Mouse (Mus musculus) c-Kit-positive CD71-negative TER-119-negative erythroid progenitor cells, embryonic 14.5 days (primary cell): ENCODE results near the gene C1qtnf5.

Source experiments
- DNase-seq: peaks from one replicate; pipeline ENCODE4 v3.0.0-alpha.2; 2013; ENCODE audit warnings: low read depth

Gene C1qtnf5

GRCm38 (mm10) chr9:44107110-44107509, at the start of gene C1qtnf5:
Gene C1qtnf5, plus strand, starts transcription at chr9:44107245.
- DNase-seq: no peak

GRCm38 (mm10) chr9:44058606-44059005, 48.4 kb upstream of the C1qtnf5 start:
- no peak for DNase-seq

- no peak for DNase-seq
Measured at GRCm38 (mm10) chr9:44065177-44065576, 41.9 kb upstream of the C1qtnf5 start.

- DNase-seq: peak; percentile 97
Measured at GRCm38 (mm10) chr9:44066785-44067225, 40.2 kb upstream of the C1qtnf5 start, which contains the start of gene Usp2. Gene Usp2, plus strand, starts transcription at chr9:44067021.

- DNase-seq: no peak
Measured at GRCm38 (mm10) chr9:44067241-44067959, 39.6 kb upstream of the C1qtnf5 start.

GRCm38 (mm10) chr9:44067960-44068330, 39.1 kb upstream of the C1qtnf5 start:
- no peak for DNase-seq

- no peak for DNase-seq
Measured at GRCm38 (mm10) chr9:44069252-44069651, 37.8 kb upstream of the C1qtnf5 start.

- no peak for DNase-seq
Measured at GRCm38 (mm10) chr9:44070113-44070843, 36.8 kb upstream of the C1qtnf5 start.

GRCm38 (mm10) chr9:44070844-44071231, 36.2 kb upstream of the C1qtnf5 start:
- no peak for DNase-seq

GRCm38 (mm10) chr9:44071914-44072598, 35.0 kb upstream of the C1qtnf5 start:
- no peak for DNase-seq

- no peak for DNase-seq
Measured at GRCm38 (mm10) chr9:44072599-44072915, 34.5 kb upstream of the C1qtnf5 start.

GRCm38 (mm10) chr9:44073115-44073514, 33.9 kb upstream of the C1qtnf5 start:
- DNase-seq: no peak

GRCm38 (mm10) chr9:44074395-44075275, 32.4 kb upstream of the C1qtnf5 start:
- no peak for DNase-seq

- no peak for DNase-seq
Measured at GRCm38 (mm10) chr9:44075276-44075995, 31.6 kb upstream of the C1qtnf5 start.

GRCm38 (mm10) chr9:44075996-44076763, 30.9 kb upstream of the C1qtnf5 start:
- DNase-seq: no peak

- DNase-seq: no peak
Measured at GRCm38 (mm10) chr9:44076764-44077120, 30.3 kb upstream of the C1qtnf5 start.

- no peak for DNase-seq
Measured at GRCm38 (mm10) chr9:44077266-44077910, 29.7 kb upstream of the C1qtnf5 start.

- DNase-seq: no peak
Measured at GRCm38 (mm10) chr9:44078136-44078797, 28.8 kb upstream of the C1qtnf5 start.

GRCm38 (mm10) chr9:44078955-44079756, 27.9 kb upstream of the C1qtnf5 start:
- no peak for DNase-seq
